Comparison of ENCODE assay signal across 49 mouse cellular contexts in the genomic region with DNA sequence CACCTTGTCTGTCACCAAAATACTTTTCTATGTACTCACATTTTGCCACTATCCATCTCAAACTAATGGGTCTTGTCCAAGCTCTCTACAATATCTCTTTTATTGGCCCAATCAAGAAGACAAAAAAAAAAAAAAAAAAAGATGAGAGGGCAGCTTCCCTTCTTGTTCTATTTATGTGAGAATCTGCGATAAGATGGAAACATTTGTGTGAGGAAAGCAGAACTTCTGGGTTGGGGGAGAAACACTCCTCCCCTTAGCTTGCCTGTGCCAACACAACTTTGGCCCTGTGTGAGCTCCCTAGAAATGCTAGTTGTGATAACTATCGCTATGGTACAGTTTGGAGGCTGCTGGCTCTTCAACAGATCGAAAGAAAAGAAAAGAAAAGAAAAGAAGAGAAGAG. TPM values are rescaled to one million over a fixed set of nuclear protein-coding genes. Genes with fewer than 3 reads are reported as not detected.
"Had no signal": no experiment of that assay in that cellular context is flagged by ENCODE, and none has a peak within 500 bp of the region (broad histone marks: within the 10 kb centered on the region; RNA-seq: fewer than 3 reads in every experiment).

No protein-coding gene starts in this region.

- H3K4me2 ChIP-seq: heart, embryonic 11.5 days; heart, embryonic 12.5 days; heart, embryonic 13.5 days; heart, embryonic 15.5 days; hindbrain, embryonic 12.5 days; hindbrain, embryonic 13.5 days; hindbrain, embryonic 14.5 days; hindbrain, embryonic 15.5 days; intestine, embryonic 15.5 days; kidney, embryonic 15.5 days had no signal

- H3K36me3 ChIP-seq: heart, embryonic 12.5 days; heart, embryonic 13.5 days; heart, embryonic 15.5 days; hindbrain, embryonic 10.5 days; hindbrain, embryonic 12.5 days; hindbrain, embryonic 13.5 days; hindbrain, embryonic 15.5 days; intestine, embryonic 15.5 days; kidney, embryonic 15.5 days had no signal

- ATAC-seq: hindbrain, embryonic 16.5 days; hindbrain, postnatal 0 days; inflammation-experienced regulatory T-cells, adult 6 months; intestine, embryonic 15.5 days; intestine, embryonic 16.5 days; intestine, postnatal 0 days had no signal

- H3K4me1 ChIP-seq: heart, embryonic 12.5 days; heart, embryonic 13.5 days; heart, embryonic 15.5 days; hindbrain, embryonic 10.5 days; hindbrain, embryonic 12.5 days; hindbrain, embryonic 13.5 days; hindbrain, embryonic 15.5 days; intestine, embryonic 15.5 days; kidney, embryonic 15.5 days had no signal

- H3K9me3 ChIP-seq: heart, embryonic 12.5 days; heart, embryonic 13.5 days; heart, embryonic 15.5 days; hindbrain, embryonic 10.5 days; hindbrain, embryonic 12.5 days; hindbrain, embryonic 13.5 days; hindbrain, embryonic 15.5 days; intestine, embryonic 15.5 days; kidney, embryonic 15.5 days had no signal

- H3K27me3 ChIP-seq: heart, embryonic 12.5 days; heart, embryonic 13.5 days; heart, embryonic 15.5 days; hindbrain, embryonic 12.5 days; hindbrain, embryonic 13.5 days; hindbrain, embryonic 15.5 days; intestine, embryonic 15.5 days; kidney, embryonic 15.5 days had no signal

- H3K4me3 ChIP-seq: heart, embryonic 12.5 days; heart, embryonic 13.5 days; heart, embryonic 15.5 days; hindbrain, embryonic 10.5 days; hindbrain, embryonic 12.5 days; hindbrain, embryonic 13.5 days; hindbrain, embryonic 15.5 days; intestine, embryonic 15.5 days; kidney, embryonic 15.5 days; layer of hippocampus, adult 2 months; left cerebral cortex, adult 2 months had no signal

- H3K9ac ChIP-seq: heart, embryonic 12.5 days; heart, embryonic 13.5 days; heart, embryonic 15.5 days; hindbrain, embryonic 12.5 days; hindbrain, embryonic 13.5 days; hindbrain, embryonic 14.5 days; hindbrain, embryonic 15.5 days; intestine, embryonic 15.5 days; kidney, embryonic 15.5 days had no signal

- DNase-seq: heart, postnatal 10 days; heart, postnatal 14 days; heart, postnatal 36 days; heart, postnatal 4 days; kidney, adult 11 months; kidney, adult 18-20 months; kidney, adult 2 months; kidney, adult 8-10 months; kidney, adult 9 months; kidney, postnatal 10 days; kidney, postnatal 14 days; kidney, postnatal 25 days; kidney, postnatal 36 days; kidney, postnatal 4 days; layer of hippocampus, adult 9-11 months; layer of hippocampus, postnatal 36 days had no signal

- H3K27ac ChIP-seq: heart, embryonic 13.5 days; heart, embryonic 15.5 days; hindbrain, embryonic 10.5 days; hindbrain, embryonic 12.5 days; hindbrain, embryonic 13.5 days; hindbrain, embryonic 14.5 days; hindbrain, embryonic 15.5 days; hindbrain, postnatal 0 days; intestine, embryonic 15.5 days; kidney, embryonic 15.5 days; kidney, postnatal 0 days; layer of hippocampus, adult 2 months; left cerebral cortex, adult 2 months had no signal

RNA-seq across cellular contexts. Expression of gene Fshr, which starts 38.0 kb away (rescaled TPM):
- total RNA-seq: heart, postnatal 10 days; heart, postnatal 14 days; heart, postnatal 25 days; heart, postnatal 36 days; heart, postnatal 4 days; hematopoietic stem cell, adult 5-6 weeks; hindbrain, postnatal 0 days; layer of hippocampus, adult 18-20 months; layer of hippocampus, adult 2 months; layer of hippocampus, adult 8-10 months; layer of hippocampus, postnatal 10 days; layer of hippocampus, postnatal 14 days; layer of hippocampus, postnatal 25 days; layer of hippocampus, postnatal 36 days; left cerebral cortex, adult 18-20 months; left cerebral cortex, adult 2 months had no signal
- polyA plus RNA-seq: heart, embryonic 11.5 days; heart, embryonic 12.5 days; heart, embryonic 13.5 days; heart, postnatal 0 days; hindbrain, embryonic 10.5 days; hindbrain, embryonic 11.5 days; hindbrain, embryonic 12.5 days; hindbrain, embryonic 13.5 days; hindbrain, embryonic 14.5 days; hindbrain, embryonic 15.5 days; hindbrain, embryonic 16.5 days; hindbrain, postnatal 0 days; inflammation-experienced regulatory T-cells, adult 6 months; intestine, embryonic 14.5 days; intestine, embryonic 15.5 days; intestine, embryonic 16.5 days; intestine, postnatal 0 days; kidney, adult 2 months; kidney, embryonic 14.5 days; kidney, embryonic 15.5 days; kidney, embryonic 16.5 days; kidney, postnatal 0 days; large intestine, adult 2 months had no signal
